Mouse (Mus musculus): ENCODE results near the gene Zfp746. TPM values are rescaled to one million over a fixed set of nuclear protein-coding genes. Genes with fewer than 3 reads are reported as not detected.

Gene Zfp746
- polyA plus RNA-seq, 2 experiments, result 26.1 to 34.8 TPM

DNA sequence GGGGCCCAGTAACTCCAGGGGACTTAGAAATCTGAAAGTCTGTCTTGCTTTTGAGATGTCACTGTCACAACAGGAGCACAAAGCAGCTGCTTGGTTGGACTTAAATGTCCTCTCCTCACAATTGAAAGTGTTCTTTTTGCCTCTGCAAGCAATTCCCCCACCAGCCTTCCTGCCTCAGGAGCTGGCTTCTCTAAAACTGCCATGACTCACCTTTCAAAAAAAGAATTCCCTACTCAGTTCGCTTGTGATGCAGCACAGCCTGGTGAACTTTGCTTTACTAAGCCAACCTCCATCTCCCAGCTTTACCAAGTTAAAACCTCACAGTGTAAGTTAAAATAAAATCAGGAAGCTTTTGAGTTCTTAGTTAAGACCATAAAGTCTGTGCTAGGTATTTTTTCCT, 64.7 kb downstream of the Zfp746 start:
- H3K27me3 ChIP-seq (ENCODE audit: control insufficient read depth, insufficient read depth, low read length), result no peaks in the 10 kb centered on the region
- peaks cover 57% of the 10 kb centered on the region for H3K36me3 ChIP-seq (ENCODE audit: control insufficient read depth, insufficient read depth, low read length)
- no peak overlapping the region for H3K9ac ChIP-seq (ENCODE audit: low read depth, low read length, severe bottlenecking)
- no peak for DNase-seq (ENCODE audit: low spot score)
- peaks cover 27% of the 10 kb centered on the region for H3K9me3 ChIP-seq (ENCODE audit: control insufficient read depth, low read length)
- H3K27ac ChIP-seq (replicated peaks; ENCODE audit: low read depth, low read length), result no peak overlapping the region
- H3K4me2 ChIP-seq (replicated peaks; ENCODE audit: low read depth, low read length, severe bottlenecking), result no peak overlapping the region
- no peak for ATAC-seq (ENCODE audit: low FRiP score, low read depth)
- no peak overlapping the region for H3K4me3 ChIP-seq (replicated peaks; ENCODE audit: low read length)
- TF ChIP-seq POLR2A (IDR thresholded peaks at IDR 0.05; ENCODE audit: borderline replicate concordance, extremely low read depth, insufficient read depth, insufficient read length), result no peak
- 81% methylated on average over 1 of the region's 1 CpGs for WGBS
- no peaks in the 10 kb centered on the region for H3K4me1 ChIP-seq (ENCODE audit: control insufficient read depth, insufficient read depth, low read length)

DNA sequence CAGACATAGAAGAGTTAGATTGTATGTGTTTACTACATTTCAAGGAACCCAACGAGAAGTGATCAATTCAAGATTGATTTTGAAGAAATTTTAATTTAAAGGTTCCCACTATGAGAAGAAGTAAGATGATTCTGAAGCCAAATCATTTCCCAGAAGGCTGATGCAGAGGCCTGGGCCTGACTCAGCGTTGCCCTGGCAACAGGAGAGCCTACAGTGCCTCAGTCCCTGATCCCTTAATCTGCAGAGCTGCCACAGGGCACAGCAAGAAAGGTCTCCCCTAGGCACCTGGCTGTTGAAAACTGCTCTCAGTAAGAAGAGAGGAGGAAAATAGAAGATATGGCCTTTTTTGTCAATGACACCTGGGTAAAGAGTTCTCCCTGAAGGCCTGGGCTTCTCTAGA, 66.4 kb downstream of the Zfp746 start:
- H3K36me3 ChIP-seq (ENCODE audit: control insufficient read depth, insufficient read depth, low read length), result peaks cover 40% of the 10 kb centered on the region
- WGBS, result 81% methylated on average over 2 of the region's 2 CpGs
- no peak overlapping the region for H3K9ac ChIP-seq (ENCODE audit: low read depth, low read length, severe bottlenecking)
- H3K27me3 ChIP-seq (ENCODE audit: control insufficient read depth, insufficient read depth, low read length), result no peaks in the 10 kb centered on the region
- no peak for TF ChIP-seq POLR2A (IDR thresholded peaks at IDR 0.05; ENCODE audit: borderline replicate concordance, extremely low read depth, insufficient read depth, insufficient read length)
- no peak overlapping the region for H3K27ac ChIP-seq (replicated peaks; ENCODE audit: low read depth, low read length)
- no peak for ATAC-seq (ENCODE audit: low FRiP score, low read depth)
- H3K9me3 ChIP-seq (ENCODE audit: control insufficient read depth, low read length), result peaks cover 11% of the 10 kb centered on the region
- no peak overlapping the region for H3K4me2 ChIP-seq (replicated peaks; ENCODE audit: low read depth, low read length, severe bottlenecking)
- no peak for DNase-seq (ENCODE audit: low spot score)
- no peak overlapping the region for H3K4me3 ChIP-seq (replicated peaks; ENCODE audit: low read length)
- no peaks in the 10 kb centered on the region for H3K4me1 ChIP-seq (ENCODE audit: control insufficient read depth, insufficient read depth, low read length)

DNA sequence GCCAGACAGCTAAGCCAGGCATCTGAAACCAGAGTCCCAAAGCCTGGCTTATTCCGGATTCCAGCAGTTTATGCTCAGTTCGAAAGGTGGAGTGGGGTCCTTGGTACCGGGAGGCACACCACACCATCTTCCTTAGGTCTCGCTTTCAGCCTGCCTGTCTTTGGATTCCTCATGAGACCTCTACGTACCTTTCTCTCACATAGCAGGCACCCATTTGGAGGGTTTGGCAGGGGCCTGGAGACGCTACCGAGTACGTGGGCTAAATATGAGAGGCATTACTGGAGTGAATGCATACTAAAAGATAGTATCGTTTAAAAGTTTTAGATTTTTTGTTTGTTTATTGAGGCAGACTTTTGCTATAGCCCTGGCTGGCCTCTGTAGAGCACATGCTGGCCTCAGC, 69.6 kb downstream of the Zfp746 start:
- DNase-seq (ENCODE audit: low spot score) (no peak), ATAC-seq (ENCODE audit: low FRiP score, low read depth) (no peak)
- H3K27me3 ChIP-seq (ENCODE audit: control insufficient read depth, insufficient read depth, low read length), result no peaks in the 10 kb centered on the region
- H3K9me3 ChIP-seq (ENCODE audit: control insufficient read depth, low read length), result no peaks in the 10 kb centered on the region
- H3K27ac ChIP-seq (replicated peaks; ENCODE audit: low read depth, low read length), result no peak overlapping the region
- 89% methylated on average over 9 of the region's 9 CpGs for WGBS
- peaks cover 22% of the 10 kb centered on the region for H3K36me3 ChIP-seq (ENCODE audit: control insufficient read depth, insufficient read depth, low read length)
- H3K9ac ChIP-seq (ENCODE audit: low read depth, low read length, severe bottlenecking), result no peak overlapping the region
- TF ChIP-seq POLR2A (IDR thresholded peaks at IDR 0.05; ENCODE audit: borderline replicate concordance, extremely low read depth, insufficient read depth, insufficient read length), result no peak
- no peaks in the 10 kb centered on the region for H3K4me1 ChIP-seq (ENCODE audit: control insufficient read depth, insufficient read depth, low read length)
- H3K4me3 ChIP-seq (replicated peaks; ENCODE audit: low read length), result no peak overlapping the region
- no peak overlapping the region for H3K4me2 ChIP-seq (replicated peaks; ENCODE audit: low read depth, low read length, severe bottlenecking)

DNA sequence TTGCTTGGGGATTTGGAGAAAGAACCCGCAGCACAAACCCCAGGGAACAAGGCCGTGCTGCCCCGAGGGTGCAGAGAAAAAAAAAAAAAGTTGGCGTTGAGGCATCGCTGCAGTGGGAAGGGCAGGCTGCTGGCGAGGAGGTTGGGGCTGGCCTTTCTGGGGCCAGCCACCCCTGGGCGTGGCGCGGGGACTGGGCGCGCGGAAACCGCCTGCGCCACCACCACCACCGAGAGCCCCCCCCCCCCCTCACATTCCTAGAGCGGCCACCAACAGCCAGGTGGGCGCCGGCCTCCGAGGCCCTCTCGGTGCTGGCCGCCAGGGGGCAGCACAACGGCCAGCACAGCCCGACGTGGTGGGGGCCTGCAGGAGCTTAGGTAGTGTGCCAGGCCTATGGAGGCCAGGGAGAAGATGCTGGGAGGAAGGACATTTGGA, 70.3 kb downstream of the Zfp746 start:
- no peaks in the 10 kb centered on the region for H3K4me1 ChIP-seq (ENCODE audit: control insufficient read depth, insufficient read depth, low read length)
- WGBS, result under 1% methylated on average over 23 of the region's 24 CpGs
- ATAC-seq (ENCODE audit: low FRiP score, low read depth), result peak; percentile 91
- H3K36me3 ChIP-seq (ENCODE audit: control insufficient read depth, insufficient read depth, low read length), result peaks cover 17% of the 10 kb centered on the region
- H3K27me3 ChIP-seq (ENCODE audit: control insufficient read depth, insufficient read depth, low read length), result no peaks in the 10 kb centered on the region
- peak; percentile 69; the same call in 1 of the 2 replicates for TF ChIP-seq POLR2A (IDR thresholded peaks at IDR 0.05; ENCODE audit: borderline replicate concordance, extremely low read depth, insufficient read depth, insufficient read length)
- peak overlapping the region; percentile 39 for H3K4me3 ChIP-seq (replicated peaks; ENCODE audit: low read length)
- peak overlapping the region; percentile 58 for H3K4me2 ChIP-seq (replicated peaks; ENCODE audit: low read depth, low read length, severe bottlenecking)
- no peak overlapping the region for H3K27ac ChIP-seq (replicated peaks; ENCODE audit: low read depth, low read length)
- H3K9me3 ChIP-seq (ENCODE audit: control insufficient read depth, low read length), result no peaks in the 10 kb centered on the region
- DNase-seq (ENCODE audit: low spot score), result peak; percentile 73
- peak overlapping the region; percentile 61 for H3K9ac ChIP-seq (ENCODE audit: low read depth, low read length, severe bottlenecking)

Small RNAs within 50 kb of the gene (microRNA-seq; reads per million reads assigned to microRNA genes)
- gene Gm24563, result not detected

Other genes with a start within 250 kb of the Zfp746 start
- 20.2 and 20.8 TPM in 2 replicates for gene Zfp282, start 209.4 kb downstream of the Zfp746 start, polyA plus RNA-seq (2012; rRNA removed)
- 19.7 and 22.2 TPM in 2 replicates for gene Zfp282, start 209.4 kb downstream of the Zfp746 start, polyA plus RNA-seq (2014; fragmentation: Nextera tagmentation; extraction: Ambion mirVana)
- 19.6 and 21.0 TPM in 2 replicates for gene Zfp212, start 166.1 kb downstream of the Zfp746 start, polyA plus RNA-seq (2012; rRNA removed)
- 14.0 and 14.7 TPM in 2 replicates for gene Zfp212, start 166.1 kb downstream of the Zfp746 start, polyA plus RNA-seq (2014; fragmentation: Nextera tagmentation; extraction: Ambion mirVana)
- gene Zfp956, start 133.2 kb downstream of the Zfp746 start, polyA plus RNA-seq (2012; rRNA removed), result 30.1 and 37.0 TPM in 2 replicates
- gene Zfp956, start 133.2 kb downstream of the Zfp746 start, polyA plus RNA-seq (2014; fragmentation: Nextera tagmentation; extraction: Ambion mirVana), result 10.5 and 13.0 TPM in 2 replicates
- gene Zfp777, start 37.7 kb downstream of the Zfp746 start, polyA plus RNA-seq (2012; rRNA removed), result 24.8 and 27.6 TPM in 2 replicates
- gene Zfp777, start 37.7 kb downstream of the Zfp746 start, polyA plus RNA-seq (2014; fragmentation: Nextera tagmentation; extraction: Ambion mirVana), result 9.3 and 10.9 TPM in 2 replicates